Mouse (Mus musculus): Measurements from ENCODE around the gene Sec24a. TPM values are rescaled to one million over a fixed set of nuclear protein-coding genes. Genes with fewer than 3 reads are reported as not detected.
A peak's percentile ranks its signal among the peaks of the same experiment; 100 is the strongest.
"Not testable (repeated sequence)": the region's sequence is repeated elsewhere in the genome, so short reads cannot be mapped to it uniquely, and the experiment has no call there.

Sec24a gene
- polyA plus RNA-seq, 1 experiment, result 12.6 TPM

- Histone ChIP-seq H3K4me1 (ENCODE audit: control insufficient read depth, insufficient read depth, low read length) (no peaks in the 10 kb centered on the region), H3K27ac (ENCODE audit: insufficient read depth, low read depth, low read length) (no peak overlapping the region), H3K4me3 (ENCODE audit: insufficient read depth, low read length) (no peak overlapping the region)
- TF ChIP-seq CTCF (IDR thresholded peaks at IDR 0.05; ENCODE audit: low read depth, low read length) (no peak), POLR2A (IDR thresholded peaks at IDR 0.05; ENCODE audit: borderline replicate concordance, low read depth, low read length) (no peak)
These were observed 27.2 kb upstream of the Sec24a start for GRCm38 (mm10) chr11:51790662-51791061.

GRCm38 (mm10) chr11:51789735-51790134, 26.3 kb upstream of the Sec24a start:
- H3K4me3 ChIP-seq (ENCODE audit: insufficient read depth, low read length); H3K27ac ChIP-seq (ENCODE audit: insufficient read depth, low read depth, low read length); H3K4me1 ChIP-seq (ENCODE audit: control insufficient read depth, insufficient read depth, low read length): not testable (repeated sequence)

DNA sequence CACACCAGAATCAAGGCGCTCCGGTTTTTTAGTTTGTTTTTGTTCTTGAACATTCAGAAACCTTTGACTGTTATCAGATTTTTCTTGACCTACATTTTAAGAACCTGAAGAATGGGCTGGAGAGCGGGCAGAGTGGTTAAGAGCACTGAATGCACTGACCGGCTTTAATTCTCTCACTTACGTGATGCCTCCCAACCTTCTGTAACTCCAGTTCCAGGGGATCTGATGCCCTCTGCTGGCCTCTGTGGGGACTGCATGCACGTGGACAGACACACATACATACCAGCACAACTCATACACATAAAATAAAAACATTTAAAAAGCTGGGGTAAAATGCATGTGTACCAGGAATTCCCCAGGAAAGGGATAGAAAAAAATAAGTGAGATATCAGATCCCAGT, 22.5 kb upstream of the Sec24a start:
- H3K4me1 ChIP-seq (ENCODE audit: control insufficient read depth, insufficient read depth, low read length), result peaks cover under 1% of the 10 kb centered on the region
- no peak overlapping the region for H3K4me3 ChIP-seq (ENCODE audit: insufficient read depth, low read length)
- H3K27ac ChIP-seq (ENCODE audit: insufficient read depth, low read depth, low read length), result no peak overlapping the region
- TF ChIP-seq POLR2A (IDR thresholded peaks at IDR 0.05; ENCODE audit: borderline replicate concordance, low read depth, low read length), result no peak
- TF ChIP-seq CTCF (IDR thresholded peaks at IDR 0.05; ENCODE audit: low read depth, low read length), result peak; percentile 59

DNA sequence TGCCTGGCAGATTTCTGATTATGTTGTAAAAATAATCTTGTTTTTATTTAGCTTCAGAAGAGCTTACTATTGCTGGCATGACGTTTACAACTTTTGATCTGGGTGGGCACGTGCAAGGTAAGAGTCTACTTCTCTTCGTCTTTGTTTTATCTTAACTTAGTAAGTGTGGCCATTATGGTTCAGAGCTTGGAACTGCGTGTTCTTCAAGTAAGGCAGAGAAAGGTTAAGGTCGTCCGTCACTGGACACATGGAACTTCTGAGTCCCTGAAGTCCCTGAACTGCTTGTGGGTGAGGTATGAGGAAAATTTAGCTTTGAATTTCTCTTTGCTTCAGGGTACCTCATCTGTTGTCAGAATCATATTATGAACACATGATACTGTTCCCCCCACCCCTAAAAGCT, 19.3 kb upstream of the Sec24a start:
- Histone ChIP-seq H3K27ac (ENCODE audit: insufficient read depth, low read depth, low read length) (no peak overlapping the region), H3K4me1 (ENCODE audit: control insufficient read depth, insufficient read depth, low read length) (peaks cover 9% of the 10 kb centered on the region), H3K4me3 (ENCODE audit: insufficient read depth, low read length) (no peak overlapping the region)
- TF ChIP-seq POLR2A (IDR thresholded peaks at IDR 0.05; ENCODE audit: borderline replicate concordance, low read depth, low read length) (no peak), CTCF (IDR thresholded peaks at IDR 0.05; ENCODE audit: low read depth, low read length) (no peak)

DNA sequence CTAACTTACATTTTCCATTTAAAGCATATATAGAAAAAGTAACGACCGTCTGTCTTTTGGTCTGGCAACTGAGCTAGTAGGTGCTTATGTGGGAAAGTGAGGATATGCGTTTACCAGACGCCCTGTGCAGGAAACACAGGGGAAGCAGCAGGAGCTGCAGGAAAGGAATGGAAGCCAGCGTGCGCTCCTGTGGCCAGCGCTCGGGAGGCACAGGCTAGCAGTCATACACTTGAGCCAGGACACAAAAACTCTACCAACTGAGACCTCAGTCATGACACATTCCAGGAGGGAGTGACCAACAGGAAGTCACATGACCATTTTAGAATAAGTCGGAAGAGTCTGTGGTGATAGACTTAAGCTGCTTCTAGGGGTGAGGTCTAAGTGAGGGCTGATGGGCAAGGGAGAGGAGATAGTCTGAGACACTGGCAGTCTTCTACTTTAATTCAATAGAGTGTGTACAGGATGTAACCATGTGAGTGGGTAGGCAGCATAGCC, 17.4 kb upstream of the Sec24a start:
- Histone ChIP-seq H3K4me1 (ENCODE audit: control insufficient read depth, insufficient read depth, low read length) (peaks cover 9% of the 10 kb centered on the region), H3K27ac (ENCODE audit: insufficient read depth, low read depth, low read length) (no peak overlapping the region), H3K4me3 (ENCODE audit: insufficient read depth, low read length) (no peak overlapping the region)
- TF ChIP-seq CTCF (IDR thresholded peaks at IDR 0.05; ENCODE audit: low read depth, low read length) (no peak), POLR2A (IDR thresholded peaks at IDR 0.05; ENCODE audit: borderline replicate concordance, low read depth, low read length) (no peak)

GRCm38 (mm10) chr11:51777478-51777877, 14.0 kb upstream of the Sec24a start:
- peaks cover 9% of the 10 kb centered on the region for H3K4me1 ChIP-seq (ENCODE audit: control insufficient read depth, insufficient read depth, low read length)
- no peak overlapping the region for H3K27ac ChIP-seq (ENCODE audit: insufficient read depth, low read depth, low read length)
- TF ChIP-seq POLR2A (IDR thresholded peaks at IDR 0.05; ENCODE audit: borderline replicate concordance, low read depth, low read length) (no peak), CTCF (IDR thresholded peaks at IDR 0.05; ENCODE audit: low read depth, low read length) (no peak)
- no peak overlapping the region for H3K4me3 ChIP-seq (ENCODE audit: insufficient read depth, low read length)

DNA sequence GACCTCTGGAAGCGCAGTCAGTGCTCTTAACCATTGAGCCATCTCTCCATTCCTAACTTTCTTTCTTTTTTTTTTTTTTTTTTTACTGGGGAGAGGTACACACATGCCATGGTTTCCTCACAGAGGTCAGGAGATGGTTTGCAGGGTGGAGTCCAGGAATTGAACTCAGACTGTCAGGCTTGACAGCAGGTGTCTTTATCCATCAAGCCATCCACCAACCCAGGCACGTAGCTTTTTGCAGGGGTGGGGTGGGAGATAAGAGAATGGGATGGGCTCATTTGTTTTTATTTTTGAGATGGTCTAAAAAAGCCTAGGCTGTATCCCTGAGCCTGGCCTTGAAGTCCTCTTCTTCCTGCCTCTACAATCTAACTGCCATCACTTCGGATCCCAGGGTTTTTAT, 12.1 kb upstream of the Sec24a start:
- no peak for TF ChIP-seq CTCF (IDR thresholded peaks at IDR 0.05; ENCODE audit: low read depth, low read length)
- no peak for TF ChIP-seq POLR2A (IDR thresholded peaks at IDR 0.05; ENCODE audit: borderline replicate concordance, low read depth, low read length)
- Histone ChIP-seq H3K4me3 (ENCODE audit: insufficient read depth, low read length) (no peak overlapping the region), H3K27ac (ENCODE audit: insufficient read depth, low read depth, low read length) (no peak overlapping the region), H3K4me1 (ENCODE audit: control insufficient read depth, insufficient read depth, low read length) (peaks cover 6% of the 10 kb centered on the region)

GRCm38 (mm10) chr11:51768296-51768695, 4.9 kb upstream of the Sec24a start:
- TF ChIP-seq CTCF (IDR thresholded peaks at IDR 0.05; ENCODE audit: low read depth, low read length) (no peak), POLR2A (IDR thresholded peaks at IDR 0.05; ENCODE audit: borderline replicate concordance, low read depth, low read length) (no peak)
- H3K27ac ChIP-seq (ENCODE audit: insufficient read depth, low read depth, low read length), result no peak overlapping the region
- peaks cover 24% of the 10 kb centered on the region for H3K4me1 ChIP-seq (ENCODE audit: control insufficient read depth, insufficient read depth, low read length)
- H3K4me3 ChIP-seq (ENCODE audit: insufficient read depth, low read length), result no peak overlapping the region

DNA sequence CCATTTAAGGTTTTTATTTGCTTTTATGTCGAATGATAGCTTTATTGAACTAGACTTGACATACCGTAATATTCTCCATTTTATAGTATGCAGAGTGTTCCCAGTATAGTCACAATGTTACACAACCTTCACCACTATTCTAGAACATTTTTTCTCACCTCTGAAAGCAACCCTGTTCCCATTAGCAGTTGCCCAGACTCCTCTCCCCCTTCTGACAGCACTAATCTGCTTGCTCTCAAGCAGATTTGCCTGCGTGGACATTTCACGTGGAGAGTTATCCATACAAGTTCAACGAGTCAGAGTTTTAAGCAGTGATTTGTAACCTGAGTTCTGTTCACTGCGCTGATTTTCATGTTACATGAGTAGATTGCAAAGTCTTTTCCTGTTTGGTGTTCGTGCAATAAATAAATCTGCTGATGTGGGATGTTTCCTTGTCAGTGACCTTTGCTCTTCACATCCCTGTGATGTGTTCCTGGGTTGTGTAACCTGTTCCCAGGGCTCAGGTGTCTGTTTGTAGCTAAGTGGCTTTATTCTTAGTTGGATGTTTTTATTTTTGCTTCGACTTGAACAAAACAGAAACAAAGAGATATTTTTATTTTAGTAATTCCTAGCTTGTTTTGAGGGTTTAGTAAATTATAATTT, 4.3 kb upstream of the Sec24a start:
- Histone ChIP-seq H3K27ac (ENCODE audit: insufficient read depth, low read depth, low read length) (peak overlapping the region; percentile 25; the same call in 1 of the 2 replicates), H3K4me1 (ENCODE audit: control insufficient read depth, insufficient read depth, low read length) (peaks cover 27% of the 10 kb centered on the region), H3K4me3 (ENCODE audit: insufficient read depth, low read length) (no peak overlapping the region)
- TF ChIP-seq CTCF (IDR thresholded peaks at IDR 0.05; ENCODE audit: low read depth, low read length), result no peak
- no peak for TF ChIP-seq POLR2A (IDR thresholded peaks at IDR 0.05; ENCODE audit: borderline replicate concordance, low read depth, low read length)

DNA sequence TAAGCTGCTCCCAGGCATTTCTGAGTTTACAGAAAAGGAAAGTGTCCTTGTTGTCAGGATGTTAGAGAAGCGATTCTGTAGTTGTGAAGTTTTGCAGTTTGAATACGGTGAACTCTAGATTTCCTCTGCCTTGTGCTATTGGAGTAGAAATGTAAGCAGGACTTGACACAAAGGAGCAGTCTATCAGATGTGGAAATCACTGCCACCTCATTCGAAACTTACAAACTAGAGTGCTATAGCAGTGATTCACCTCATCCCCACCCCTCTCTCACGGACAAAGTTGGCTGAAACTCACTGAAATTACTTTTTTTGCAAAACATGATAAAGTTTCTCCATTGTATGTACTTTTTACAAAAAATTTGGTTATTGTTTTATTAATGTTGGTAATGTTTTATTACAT, 1.4 kb upstream of the Sec24a start:
- peaks cover 29% of the 10 kb centered on the region for H3K4me1 ChIP-seq (ENCODE audit: control insufficient read depth, insufficient read depth, low read length)
- no peak for TF ChIP-seq POLR2A (IDR thresholded peaks at IDR 0.05; ENCODE audit: borderline replicate concordance, low read depth, low read length)
- TF ChIP-seq CTCF (IDR thresholded peaks at IDR 0.05; ENCODE audit: low read depth, low read length), result no peak
- peak overlapping the region; percentile 77 for H3K4me3 ChIP-seq (ENCODE audit: insufficient read depth, low read length)
- no peak overlapping the region for H3K27ac ChIP-seq (ENCODE audit: insufficient read depth, low read depth, low read length)
